Mouse (Mus musculus) heart, embryonic 12.5 days (tissue): ENCODE data around the gene Tenm3. TPM values are rescaled to one million over a fixed set of nuclear protein-coding genes. Genes with fewer than 3 reads are reported as not detected.

Experiments
- ATAC-seq: fragments of 200-750 bp; cut with Nextera tagmentation; 2 replicates; pipeline ENCODE4 v1.8.0; 2017; ENCODE audit warnings: moderate TSS enrichment, moderate library complexity; ENCODE audit not compliant: insufficient number of reproducible peaks, low FRiP score
- H3K27ac ChIP-seq: fragments of 300-500 bp; sonication (generic); 2 replicates; pipeline ENCODE4 v1.5.1; 2016; ENCODE audit warnings: mild to moderate bottlenecking, moderate library complexity; ENCODE audit not compliant: poor library complexity, severe bottlenecking
- H3K27me3 ChIP-seq: fragments of 300-500 bp; sonication (generic); replicated peaks from 2 replicates; pipeline ENCODE4 v1.6.1; 2016; ENCODE audit warnings: mild to moderate bottlenecking, moderate library complexity
- H3K36me3 ChIP-seq: fragments of 300-500 bp; sonication (generic); 2 replicates; pipeline ENCODE4 v1.6.1; 2016; ENCODE audit warnings: mild to moderate bottlenecking, moderate library complexity
- H3K4me1 ChIP-seq: fragments of 300-500 bp; sonication (generic); replicated peaks from 2 replicates; pipeline ENCODE4 v1.6.1; 2016; ENCODE audit warnings: mild to moderate bottlenecking
- H3K4me2 ChIP-seq: fragments of 300-500 bp; sonication (generic); 2 replicates; pipeline ENCODE4 v1.6.1; 2016; ENCODE audit warnings: mild to moderate bottlenecking, moderate library complexity
- H3K4me3 ChIP-seq: fragments of 300-500 bp; sonication (generic); 2 replicates; pipeline ENCODE4 v1.5.1; 2016; ENCODE audit warnings: mild to moderate bottlenecking
- H3K9ac ChIP-seq: fragments of 300-500 bp; sonication (generic); 2 replicates; pipeline ENCODE4 v1.6.1; 2016; ENCODE audit warnings: mild to moderate bottlenecking, moderate library complexity
- H3K9me3 ChIP-seq: fragments of 300-500 bp; sonication (generic); replicated peaks from 2 replicates; pipeline ENCODE4 v1.6.1; 2016; ENCODE audit warnings: mild to moderate bottlenecking, moderate library complexity
- WGBS: fragments of 180-500 bp; shearing (Covaris S2); methylation state at CpG from one replicate; pipeline ENCODE4 v1.1.7; 2016; 5-methylcytosine and 5-hydroxymethylcytosine counted together
- polyA plus RNA-seq: library from polyadenylated mRNA; unstranded; fragments of >200 nt; fragmentation: Nextera tagmentation; extraction: Ambion mirVana; gene quantifications from 2 replicates; pipeline ENCODE4 v1.2.1, GENCODE M21; 2016

Gene Tenm3
- polyA plus RNA-seq, 1 experiment from 2014 or later, result 15.2 TPM

GRCm38 (mm10) chr8:48342321-48343066 is 501.3 kb downstream of the Tenm3 start:
- Histone ChIP-seq H3K36me3 (no peaks in the 10 kb centered on the region), H3K27me3 (no peaks in the 10 kb centered on the region), H3K4me1 (0 out of 2 replicates have a peak, but pooled peaks cover under 1% of the 10 kb centered on the region), H3K9ac (no peak overlapping the region), H3K9me3 (no peaks in the 10 kb centered on the region), H3K27ac (no peak overlapping the region), H3K4me3 (no peak overlapping the region), H3K4me2 (no peak overlapping the region)
- 76% methylated on average over 30 of the region's 30 CpGs for WGBS
- no peak for ATAC-seq

GRCm38 (mm10) chr8:48341692-48342091 is 502.1 kb downstream of the Tenm3 start:
- Histone ChIP-seq H3K4me3 (no peak overlapping the region), H3K4me2 (no peak overlapping the region), H3K27ac (no peak overlapping the region), H3K36me3 (no peaks in the 10 kb centered on the region), H3K27me3 (no peaks in the 10 kb centered on the region), H3K4me1 (0 out of 2 replicates have a peak, but pooled peaks cover 3% of the 10 kb centered on the region), H3K9ac (no peak overlapping the region), H3K9me3 (no peaks in the 10 kb centered on the region)
- WGBS, result 84% methylated on average over 4 of the region's 4 CpGs
- no peak for ATAC-seq

DNA sequence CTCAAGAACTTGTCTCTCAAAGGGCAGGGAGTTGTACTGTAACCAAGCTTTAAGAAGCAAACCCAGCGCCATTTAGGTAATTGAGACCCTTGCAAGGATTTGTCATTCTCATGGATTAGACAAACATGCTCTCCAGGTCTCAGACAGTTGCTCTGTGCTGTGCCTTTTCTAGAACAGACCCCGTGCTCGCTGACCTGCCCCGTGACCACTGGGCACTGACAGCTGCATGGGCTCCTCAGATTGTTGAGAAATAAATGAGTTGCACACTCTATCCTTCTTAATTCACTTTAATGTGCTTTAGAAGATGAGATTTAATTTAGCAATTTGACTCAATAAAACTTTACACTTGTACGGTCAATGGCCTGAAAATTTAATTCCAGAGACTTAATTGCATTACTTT is 502.5 kb downstream of the Tenm3 start:
- Histone ChIP-seq H3K4me3 (no peak overlapping the region), H3K4me2 (no peak overlapping the region), H3K9me3 (no peaks in the 10 kb centered on the region), H3K9ac (no peak overlapping the region), H3K27ac (no peak overlapping the region), H3K36me3 (no peaks in the 10 kb centered on the region), H3K27me3 (no peaks in the 10 kb centered on the region), H3K4me1 (0 out of 2 replicates have a peak, but pooled peaks cover 3% of the 10 kb centered on the region)
- no peak for ATAC-seq
- 88% methylated on average over 5 of the region's 5 CpGs for WGBS

DNA sequence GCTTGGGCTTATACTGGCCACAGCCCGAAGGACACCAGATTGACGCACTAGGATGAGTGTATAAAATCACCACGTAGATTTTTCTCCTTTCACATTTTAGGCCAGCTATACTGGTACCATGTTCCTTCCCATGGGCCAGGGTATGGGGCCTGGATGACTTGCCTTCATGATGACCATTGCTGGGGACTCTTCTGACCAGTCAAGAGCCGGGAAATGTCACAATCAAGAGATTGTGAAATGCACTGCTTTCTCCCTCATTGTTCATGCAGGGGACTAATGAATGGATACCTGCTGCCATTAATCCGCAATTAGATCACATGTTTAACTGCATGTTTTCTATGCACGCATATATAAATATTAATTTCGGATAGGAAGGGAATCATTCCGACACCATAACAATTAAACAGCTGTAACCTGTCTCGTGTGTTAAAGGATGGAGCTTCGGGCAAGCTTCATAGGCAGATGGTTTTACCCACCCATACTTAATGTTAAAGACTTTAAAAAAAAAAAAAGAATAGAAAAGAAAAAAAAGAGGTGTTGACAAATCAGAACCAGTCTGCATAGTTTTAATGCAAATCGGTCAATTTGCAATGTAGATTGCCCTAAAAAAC is 521.0 kb downstream of the Tenm3 start:
- no peaks in the 10 kb centered on the region for H3K27me3 ChIP-seq
- WGBS, result 89% methylated on average over 11 of the region's 11 CpGs
- no peak overlapping the region for H3K27ac ChIP-seq
- no peaks in the 10 kb centered on the region for H3K9me3 ChIP-seq
- no peak overlapping the region for H3K4me2 ChIP-seq
- ATAC-seq, result no peak
- no peaks in the 10 kb centered on the region for H3K4me1 ChIP-seq
- H3K36me3 ChIP-seq, result no peaks in the 10 kb centered on the region
- H3K4me3 ChIP-seq, result no peak overlapping the region
- H3K9ac ChIP-seq, result no peak overlapping the region

DNA sequence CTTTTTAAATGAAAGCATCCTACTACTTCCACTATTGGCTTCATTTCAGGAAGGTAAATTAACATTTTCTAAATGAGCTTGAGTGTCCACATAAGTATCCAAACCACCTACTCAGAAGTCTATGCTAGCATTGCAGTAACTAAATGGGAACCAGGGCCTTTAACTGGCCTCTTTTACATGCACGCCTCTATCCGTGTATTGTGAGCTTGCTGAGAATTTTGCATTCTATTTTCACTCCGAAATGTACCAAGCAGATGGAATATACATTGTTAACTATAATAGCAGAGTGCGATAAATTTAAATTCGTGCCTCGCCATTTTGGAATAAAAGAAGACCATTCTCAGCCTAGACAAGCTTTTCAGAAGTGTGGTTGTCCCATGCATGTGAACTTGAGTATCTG is 521.5 kb downstream of the Tenm3 start:
- no peaks in the 10 kb centered on the region for H3K36me3 ChIP-seq
- no peak overlapping the region for H3K4me3 ChIP-seq
- no peaks in the 10 kb centered on the region for H3K4me1 ChIP-seq
- H3K27ac ChIP-seq, result no peak overlapping the region
- H3K4me2 ChIP-seq, result no peak overlapping the region
- no peak overlapping the region for H3K9ac ChIP-seq
- ATAC-seq, result no peak
- no peaks in the 10 kb centered on the region for H3K27me3 ChIP-seq
- WGBS, result 90% methylated on average over 6 of the region's 6 CpGs
- H3K9me3 ChIP-seq, result no peaks in the 10 kb centered on the region

DNA sequence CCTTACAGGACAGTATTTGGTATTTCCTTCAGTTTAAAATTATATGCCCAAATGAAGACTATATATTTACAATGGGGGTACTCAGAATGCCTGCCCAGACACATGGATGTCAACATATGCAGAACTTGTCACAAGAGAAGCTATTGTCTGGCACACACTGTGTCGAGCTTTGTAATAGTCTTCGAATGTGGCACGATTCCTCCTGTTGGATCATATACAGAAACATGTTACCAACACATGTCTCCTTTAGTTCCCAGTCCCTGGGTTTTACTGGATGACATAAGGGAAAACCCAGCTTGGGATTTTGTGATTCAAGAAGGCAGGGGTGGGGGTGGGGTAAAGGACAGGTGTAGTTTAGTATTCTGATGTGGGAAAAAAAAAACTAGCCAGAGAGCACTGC is 524.1 kb downstream of the Tenm3 start:
- WGBS, result 88% methylated on average over 3 of the region's 3 CpGs
- Histone ChIP-seq H3K36me3 (no peaks in the 10 kb centered on the region), H3K27ac (no peak overlapping the region), H3K4me2 (no peak overlapping the region), H3K9me3 (no peaks in the 10 kb centered on the region), H3K4me3 (no peak overlapping the region), H3K9ac (no peak overlapping the region), H3K4me1 (no peaks in the 10 kb centered on the region), H3K27me3 (no peaks in the 10 kb centered on the region)
- no peak for ATAC-seq

- Histone ChIP-seq H3K9ac (no peak overlapping the region), H3K27ac (no peak overlapping the region), H3K27me3 (no peaks in the 10 kb centered on the region), H3K9me3 (no peaks in the 10 kb centered on the region), H3K4me1 (no peaks in the 10 kb centered on the region), H3K4me2 (no peak overlapping the region), H3K36me3 (no peaks in the 10 kb centered on the region), H3K4me3 (no peak overlapping the region)
- 68% methylated on average over 10 of the region's 10 CpGs for WGBS
- no peak for ATAC-seq
These were observed 526.3 kb downstream of the Tenm3 start for GRCm38 (mm10) chr8:48317498-48317897.

DNA sequence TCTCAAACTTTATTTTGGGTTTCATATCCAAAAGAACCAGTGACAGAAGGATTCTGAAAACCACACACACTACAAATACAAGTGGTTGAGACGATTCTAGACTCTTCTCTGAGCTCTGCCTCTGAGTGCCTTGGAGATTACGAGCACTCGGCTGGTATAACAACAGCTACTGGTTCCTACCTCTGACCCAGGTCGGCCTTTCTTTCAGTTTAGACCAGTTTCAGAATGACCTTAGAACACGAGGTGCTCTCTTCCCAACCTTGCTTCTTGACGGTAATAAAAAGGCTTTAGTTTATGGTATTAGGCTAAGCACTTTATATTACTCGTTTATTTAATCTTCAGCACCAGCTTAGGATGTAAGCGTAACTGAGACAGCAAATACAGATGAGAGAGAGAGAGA is 528.1 kb downstream of the Tenm3 start:
- WGBS, result 83% methylated on average over 8 of the region's 8 CpGs
- Histone ChIP-seq H3K27me3 (no peaks in the 10 kb centered on the region), H3K9ac (no peak overlapping the region), H3K27ac (no peak overlapping the region), H3K4me2 (no peak overlapping the region), H3K36me3 (no peaks in the 10 kb centered on the region), H3K9me3 (no peaks in the 10 kb centered on the region), H3K4me1 (peaks cover 6% of the 10 kb centered on the region; the same call in 1 of the 2 replicates), H3K4me3 (no peak overlapping the region)
- no peak for ATAC-seq

GRCm38 (mm10) chr8:48313985-48314368 is 529.8 kb downstream of the Tenm3 start:
- Histone ChIP-seq H3K9me3 (no peaks in the 10 kb centered on the region), H3K9ac (no peak overlapping the region), H3K36me3 (no peaks in the 10 kb centered on the region), H3K27me3 (no peaks in the 10 kb centered on the region), H3K4me1 (peaks cover 21% of the 10 kb centered on the region), H3K4me2 (no peak overlapping the region), H3K4me3 (no peak overlapping the region), H3K27ac (no peak overlapping the region)
- WGBS, result 87% methylated on average over 5 of the region's 5 CpGs
- ATAC-seq, result no peak

- H3K9me3 ChIP-seq, result no peaks in the 10 kb centered on the region
- H3K27ac ChIP-seq, result no peak overlapping the region
- 79% methylated on average over 11 of the region's 11 CpGs for WGBS
These were observed 530.4 kb downstream of the Tenm3 start for GRCm38 (mm10) chr8:48313210-48313984.

DNA sequence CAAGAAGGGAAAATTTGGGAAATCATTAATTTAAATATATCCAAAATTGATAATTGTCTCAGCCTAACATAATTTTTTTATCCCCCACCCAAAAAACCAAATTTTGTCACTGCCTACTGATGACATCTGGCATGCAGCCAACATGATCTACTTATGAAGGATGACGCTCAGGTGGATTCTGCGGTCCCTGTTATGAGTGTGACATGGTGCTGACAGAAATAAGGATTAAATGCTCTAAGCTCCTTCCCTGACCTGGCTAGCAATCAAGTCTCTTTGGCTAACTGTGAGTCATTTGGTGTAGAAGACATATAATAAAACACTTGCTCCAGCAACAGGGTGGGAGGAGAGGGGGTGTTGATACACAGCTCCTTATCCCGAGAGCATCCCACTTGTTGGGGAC is 532.0 kb downstream of the Tenm3 start:
- no peaks in the 10 kb centered on the region for H3K27me3 ChIP-seq
- 46% methylated on average over 3 of the region's 3 CpGs for WGBS
- H3K4me3 ChIP-seq, result no peak overlapping the region
- ATAC-seq, result no peak
- H3K9me3 ChIP-seq, result no peaks in the 10 kb centered on the region
- H3K27ac ChIP-seq, result no peak overlapping the region
- H3K4me2 ChIP-seq, result no peak overlapping the region
- peaks cover 26% of the 10 kb centered on the region for H3K4me1 ChIP-seq
- no peaks in the 10 kb centered on the region for H3K36me3 ChIP-seq
- no peak overlapping the region for H3K9ac ChIP-seq

More at GRCm38 (mm10) chr8:48313210-48313984, 530.4 kb downstream of the Tenm3 start:
- H3K9ac ChIP-seq, result no peak overlapping the region
- no peaks in the 10 kb centered on the region for H3K27me3 ChIP-seq
- no peak overlapping the region for H3K4me3 ChIP-seq
- H3K4me1 ChIP-seq, result peaks cover 26% of the 10 kb centered on the region
- H3K36me3 ChIP-seq, result no peaks in the 10 kb centered on the region
- no peak overlapping the region for H3K4me2 ChIP-seq
- ATAC-seq, result no peak
